Mouse (Mus musculus) spleen, adult 2 months (tissue): ENCODE data around the gene Ap3m1. TPM values are rescaled to one million over a fixed set of nuclear protein-coding genes. Genes with fewer than 3 reads are reported as not detected.

Source experiments
- DNase-seq, 2 experiments: peaks; one replicate each; pipeline versions ENCODE4 v3.0.0 to v3.0.0-alpha.2; 2012 to 2021; ENCODE audit warnings: low spot score in 2 of 2, low read depth in 1 of 2
- H3K27ac ChIP-seq: fragments of 200-500 bp; 2 replicates; pipeline ENCODE4 v1.5.1; 2012; ENCODE audit warnings: low read length, inconsistent platforms; ENCODE audit not compliant: insufficient read depth
- H3K27me3 ChIP-seq: fragments of 200-500 bp; 2 replicates; pipeline ENCODE4 v1.6.1; 2012; ENCODE audit warnings: mild to moderate bottlenecking, moderate library complexity, low read length, inconsistent platforms; ENCODE audit not compliant: control insufficient read depth, insufficient read depth
- H3K36me3 ChIP-seq: fragments of 200-500 bp; 2 replicates; pipeline ENCODE4 v1.6.1; 2012; ENCODE audit warnings: mild to moderate bottlenecking, low read length, inconsistent platforms; ENCODE audit not compliant: control insufficient read depth, insufficient read depth
- H3K4me1 ChIP-seq: fragments of 200-500 bp; 2 replicates; pipeline ENCODE4 v1.6.1; 2011; ENCODE audit warnings: inconsistent platforms; ENCODE audit not compliant: control insufficient read depth, insufficient read depth, insufficient read length
- H3K4me3 ChIP-seq: fragments of 200-500 bp; 2 replicates; pipeline ENCODE4 v1.5.1; 2011; ENCODE audit warnings: mild to moderate bottlenecking, inconsistent platforms; ENCODE audit not compliant: insufficient read depth, insufficient read length; ENCODE audit errors: extremely low read depth
- CTCF ChIP-seq: fragments of 200-500 bp; IDR thresholded peaks from 2 replicates; pipeline ENCODE4 v1.5.1; 2011; ENCODE audit warnings: mild to moderate bottlenecking, inconsistent platforms; ENCODE audit not compliant: insufficient read depth, insufficient read length, insufficient replicate concordance; ENCODE audit errors: extremely low read depth
- POLR2A ChIP-seq: fragments of 200-500 bp; IDR thresholded peaks from 2 replicates; pipeline ENCODE4 v1.6.1; 2011; ENCODE audit warnings: low read depth, low read length, inconsistent platforms
- WGBS: fragments of 180-500 bp; shearing (Covaris S2); methylation state at CpG from one replicate; pipeline ENCODE4 v1.1.7; 2018; 5-methylcytosine and 5-hydroxymethylcytosine counted together
- polyA plus RNA-seq: library from polyadenylated mRNA; depleted of rRNA; stranded (reverse); fragments of >200 nt; gene quantifications from 2 replicates; pipeline ENCODE4 v1.2.3, GENCODE M21; 2012

Ap3m1 gene
- polyA plus RNA-seq, 1 experiment: 10.6 TPM

DNA sequence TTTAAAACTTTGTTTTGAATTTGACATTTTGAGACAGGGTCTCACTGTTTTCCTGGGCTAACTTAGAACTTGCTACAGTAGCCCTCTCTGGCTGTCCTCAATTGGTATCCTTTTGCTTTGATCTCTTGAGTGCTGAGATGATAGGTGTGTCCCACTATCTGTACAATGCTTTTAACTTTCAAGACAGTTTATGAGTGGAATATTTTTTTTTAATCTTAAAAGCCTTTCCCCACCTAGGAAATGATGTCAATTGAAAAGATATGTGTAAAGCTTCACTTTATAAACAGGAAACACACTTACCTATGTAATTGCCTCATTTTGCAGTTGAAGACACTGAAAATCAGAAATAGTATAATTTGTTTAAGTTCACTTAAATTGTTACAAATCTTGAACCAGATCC lies 26.2 kb upstream of the Ap3m1 start:
- Histone ChIP-seq H3K27me3 (no peaks in the 10 kb centered on the region), H3K4me3 (no peak overlapping the region), H3K27ac (no peak overlapping the region), H3K36me3 (no peaks in the 10 kb centered on the region), H3K4me1 (no peaks in the 10 kb centered on the region; the same call in 1 of the 2 replicates)
- no peak for TF ChIP-seq POLR2A
- no peak for TF ChIP-seq CTCF
- no peak for DNase-seq

- no peaks in the 10 kb centered on the region for H3K36me3 ChIP-seq
- no peak for DNase-seq
- H3K4me3 ChIP-seq: no peak overlapping the region
- no peaks in the 10 kb centered on the region for H3K27me3 ChIP-seq
- no peaks in the 10 kb centered on the region; the same call in 1 of the 2 replicates for H3K4me1 ChIP-seq
- WGBS: 58% methylated on average over 4 of the region's 4 CpGs
- H3K27ac ChIP-seq: no peak overlapping the region
- TF ChIP-seq POLR2A (no peak), CTCF (no peak)
Observed at GRCm38 (mm10) chr14:21077939-21078338, 25.6 kb upstream of the Ap3m1 start.

DNA sequence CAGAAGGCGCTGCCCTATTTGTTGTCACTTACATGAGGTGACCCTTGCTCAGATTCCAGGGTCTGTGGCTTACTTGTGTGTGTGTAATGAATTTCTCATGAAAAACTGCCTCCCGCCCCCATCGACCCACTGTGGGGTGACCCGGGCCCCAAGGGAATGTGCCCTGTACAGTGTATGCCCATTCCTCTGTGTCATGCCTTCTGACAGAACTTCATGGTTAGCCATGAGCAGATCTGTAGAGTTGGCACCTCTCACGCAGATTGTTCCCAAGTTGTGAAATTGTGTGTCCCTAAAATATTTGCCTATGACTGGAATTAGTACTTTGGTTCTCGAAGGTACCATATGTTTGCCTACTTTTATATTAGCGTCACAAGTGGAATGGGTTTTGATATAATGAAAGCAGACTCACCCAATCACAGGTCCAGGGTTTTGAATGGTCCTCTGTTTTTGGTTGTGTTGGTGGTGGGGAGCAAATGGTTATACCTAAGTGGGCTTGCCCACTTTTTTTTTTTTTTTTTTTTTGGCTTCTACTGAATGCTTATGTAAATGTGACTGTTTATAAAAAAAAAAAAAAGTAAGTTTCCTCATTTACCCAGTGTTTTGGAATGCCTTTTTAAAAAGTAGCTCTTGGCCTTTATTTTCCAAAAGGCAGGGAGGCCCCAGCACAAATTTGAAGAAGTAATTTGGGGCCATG lies 24.3 kb upstream of the Ap3m1 start:
- Histone ChIP-seq H3K36me3 (no peaks in the 10 kb centered on the region), H3K4me3 (peak overlapping the region; percentile 91), H3K27ac (peak overlapping the region; percentile 31; the same call in 1 of the 2 replicates), H3K4me1 (no peaks in the 10 kb centered on the region; the same call in 1 of the 2 replicates), H3K27me3 (no peaks in the 10 kb centered on the region)
- no peak for TF ChIP-seq CTCF
- TF ChIP-seq POLR2A: no peak
- DNase-seq: no peak
- WGBS: 33% methylated on average over 7 of the region's 7 CpGs

DNA sequence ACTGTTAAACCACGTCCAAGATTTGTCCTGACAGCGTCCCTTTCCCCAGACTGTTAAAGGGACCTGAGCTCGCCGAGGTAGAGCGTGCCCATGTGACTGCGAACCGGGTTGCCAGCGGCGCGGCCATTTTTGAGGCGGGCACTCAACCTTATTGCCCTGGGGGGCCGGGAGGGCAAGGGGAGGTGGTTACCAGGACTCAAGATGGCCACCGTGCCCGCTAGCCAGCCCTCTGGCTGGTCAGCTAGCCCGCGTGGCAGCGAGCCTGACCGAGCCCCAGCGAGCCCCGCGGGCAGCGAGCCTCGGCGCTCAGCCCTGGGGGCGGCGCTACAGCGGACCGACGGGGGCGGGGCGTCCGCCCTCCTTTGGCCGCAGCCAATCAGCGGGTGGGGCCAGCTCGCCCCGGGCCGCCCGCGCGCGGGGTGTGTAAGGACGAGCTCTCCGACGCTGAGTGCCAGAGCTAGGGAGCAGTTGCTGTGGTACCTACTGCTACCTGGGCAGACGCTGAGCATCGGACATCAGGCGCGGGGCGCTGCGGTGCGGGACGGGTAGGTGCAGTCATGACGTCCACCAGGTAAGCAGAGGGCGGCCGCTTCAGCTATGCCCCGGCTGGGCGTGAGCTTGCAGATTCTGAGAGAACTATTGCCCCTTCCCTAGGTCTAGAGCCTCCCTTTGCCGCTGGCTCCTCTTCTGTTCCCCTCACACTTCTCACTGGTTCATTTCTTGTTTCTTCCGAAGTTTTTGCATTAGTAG lies 23.6 kb upstream of the Ap3m1 start:
- Histone ChIP-seq H3K4me1 (no peaks in the 10 kb centered on the region; the same call in 1 of the 2 replicates), H3K36me3 (no peaks in the 10 kb centered on the region), H3K27me3 (no peaks in the 10 kb centered on the region), H3K27ac (peak overlapping the region; percentile 56), H3K4me3 (peak overlapping the region; percentile 91)
- under 1% methylated on average over 58 of the region's 59 CpGs for WGBS
- TF ChIP-seq POLR2A (peak; percentile 27; the same call in 1 of the 2 replicates), CTCF (no peak)
- DNase-seq: peak; percentile 69 to 86

DNA sequence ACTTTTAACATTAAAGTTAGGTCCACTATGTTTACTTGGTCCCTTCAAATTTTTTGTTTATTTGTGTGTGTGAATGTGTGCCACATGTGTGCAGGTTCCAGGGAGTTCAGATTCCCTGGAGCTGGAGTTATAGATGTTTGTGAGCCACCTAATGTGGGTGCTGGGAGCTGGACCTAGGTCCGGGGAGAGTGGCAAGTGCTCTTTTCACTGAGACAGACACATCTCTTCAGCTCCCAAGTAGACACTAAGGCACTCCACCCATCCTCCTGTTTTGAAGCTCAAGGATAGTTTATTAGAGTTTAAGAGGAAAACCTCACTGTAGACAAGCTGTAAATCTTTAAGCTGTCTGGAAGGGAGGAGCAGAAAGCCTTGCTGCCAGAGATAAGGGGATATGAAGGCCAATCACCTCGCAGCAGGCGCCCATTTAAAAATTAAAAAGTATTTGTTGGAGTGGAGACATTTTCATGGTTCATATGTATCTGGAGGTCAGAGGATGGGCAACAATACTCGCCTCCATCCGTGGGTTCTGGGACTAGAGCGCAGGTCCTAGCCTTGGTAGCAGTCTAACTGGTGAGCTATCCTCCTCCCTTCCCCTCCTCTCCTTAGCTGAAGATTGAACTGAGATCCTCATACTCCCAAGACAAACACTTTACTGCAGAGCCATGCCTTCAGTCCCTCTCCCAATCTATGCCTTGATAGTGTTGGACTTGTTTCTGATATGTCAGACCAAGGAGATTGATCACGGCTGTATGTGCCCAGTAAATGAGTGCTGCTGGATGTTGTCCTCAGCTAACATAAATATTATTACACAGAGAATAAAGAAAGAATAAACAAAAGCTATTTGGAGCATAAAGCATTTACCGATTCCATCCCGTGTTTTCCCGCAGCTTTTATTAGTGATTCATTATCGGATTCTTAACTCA lies 22.4 kb upstream of the Ap3m1 start:
- no peak for TF ChIP-seq POLR2A
- TF ChIP-seq CTCF: no peak
- WGBS: 67% methylated on average over 11 of the region's 11 CpGs
- Histone ChIP-seq H3K4me3 (no peak overlapping the region), H3K27ac (no peak overlapping the region), H3K4me1 (no peaks in the 10 kb centered on the region; the same call in 1 of the 2 replicates), H3K36me3 (no peaks in the 10 kb centered on the region), H3K27me3 (no peaks in the 10 kb centered on the region)
- no peak for DNase-seq

DNA sequence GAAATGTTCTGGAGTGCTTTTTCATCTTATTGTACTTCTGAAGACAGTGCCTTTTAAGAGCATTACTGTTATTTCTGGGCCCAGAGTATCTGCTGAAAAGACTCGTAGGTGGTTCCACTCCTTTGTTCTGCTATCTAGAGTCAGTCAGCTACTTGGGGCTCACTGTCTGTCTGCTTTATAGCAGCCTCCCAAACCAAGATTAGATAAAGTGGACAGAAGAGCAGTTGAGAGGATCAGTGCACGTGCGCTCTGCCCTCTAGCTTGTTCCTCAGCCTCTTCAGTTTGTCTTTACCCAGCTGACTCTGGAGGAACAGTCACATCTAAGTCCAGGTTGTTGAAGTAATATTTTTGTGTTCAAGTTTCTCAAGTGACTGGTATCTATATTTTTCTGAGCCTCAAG lies 21.7 kb upstream of the Ap3m1 start:
- TF ChIP-seq POLR2A (no peak), CTCF (no peak)
- no peaks in the 10 kb centered on the region for H3K27me3 ChIP-seq
- H3K4me3 ChIP-seq: no peak overlapping the region
- no peaks in the 10 kb centered on the region for H3K36me3 ChIP-seq
- no peak overlapping the region for H3K27ac ChIP-seq
- WGBS: 83% methylated on average over 3 of the region's 3 CpGs
- no peak for DNase-seq
- no peaks in the 10 kb centered on the region; the same call in 1 of the 2 replicates for H3K4me1 ChIP-seq
